Mouse (Mus musculus) gonadal fat pad, adult 2 months (tissue): ENCODE data around the gene Rhog. TPM values are rescaled to one million over a fixed set of nuclear protein-coding genes. Genes with fewer than 3 reads are reported as not detected.

Source experiments
- DNase-seq: peaks from one replicate; pipeline ENCODE4 v3.0.0-alpha.2; 2012; ENCODE audit warnings: low read depth
- polyA plus RNA-seq: library from polyadenylated mRNA; depleted of rRNA; stranded (reverse); fragments of >200 nt; gene quantifications from 2 replicates; pipeline ENCODE4 v1.2.3, GENCODE M21; 2012

Gene Rhog
- polyA plus RNA-seq, 1 experiment = 47.5 TPM

DNA sequence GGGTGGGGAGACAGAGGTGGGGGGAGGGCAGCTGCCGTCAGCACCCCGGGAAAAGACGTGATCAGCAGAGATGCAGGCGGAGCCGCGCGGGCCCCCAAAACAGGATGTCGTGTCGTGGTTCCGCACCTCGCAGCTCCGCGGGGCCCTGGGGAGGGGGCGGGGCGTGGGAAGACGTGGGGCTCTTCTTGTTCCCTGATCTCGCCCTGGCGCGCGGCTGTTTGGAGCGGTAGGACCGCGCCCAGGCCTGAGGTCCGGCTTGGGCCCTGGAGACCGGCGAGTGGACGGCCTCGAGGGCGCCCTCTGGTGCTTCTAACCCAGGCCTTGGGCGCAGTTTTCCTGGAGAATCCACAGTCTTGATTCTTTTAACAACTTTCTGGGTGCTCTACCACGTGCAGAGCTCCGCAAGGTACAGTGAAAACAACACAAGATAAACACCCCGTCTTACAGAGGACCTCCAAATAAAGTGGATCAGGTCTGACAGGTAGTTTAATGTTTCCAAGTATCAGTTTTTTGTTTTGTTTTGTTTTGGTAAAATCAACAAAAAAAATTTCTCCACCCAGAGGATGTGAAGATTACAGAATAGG lies 5.1 kb downstream of the Rhog start:
- DNase-seq = no peak

DNA sequence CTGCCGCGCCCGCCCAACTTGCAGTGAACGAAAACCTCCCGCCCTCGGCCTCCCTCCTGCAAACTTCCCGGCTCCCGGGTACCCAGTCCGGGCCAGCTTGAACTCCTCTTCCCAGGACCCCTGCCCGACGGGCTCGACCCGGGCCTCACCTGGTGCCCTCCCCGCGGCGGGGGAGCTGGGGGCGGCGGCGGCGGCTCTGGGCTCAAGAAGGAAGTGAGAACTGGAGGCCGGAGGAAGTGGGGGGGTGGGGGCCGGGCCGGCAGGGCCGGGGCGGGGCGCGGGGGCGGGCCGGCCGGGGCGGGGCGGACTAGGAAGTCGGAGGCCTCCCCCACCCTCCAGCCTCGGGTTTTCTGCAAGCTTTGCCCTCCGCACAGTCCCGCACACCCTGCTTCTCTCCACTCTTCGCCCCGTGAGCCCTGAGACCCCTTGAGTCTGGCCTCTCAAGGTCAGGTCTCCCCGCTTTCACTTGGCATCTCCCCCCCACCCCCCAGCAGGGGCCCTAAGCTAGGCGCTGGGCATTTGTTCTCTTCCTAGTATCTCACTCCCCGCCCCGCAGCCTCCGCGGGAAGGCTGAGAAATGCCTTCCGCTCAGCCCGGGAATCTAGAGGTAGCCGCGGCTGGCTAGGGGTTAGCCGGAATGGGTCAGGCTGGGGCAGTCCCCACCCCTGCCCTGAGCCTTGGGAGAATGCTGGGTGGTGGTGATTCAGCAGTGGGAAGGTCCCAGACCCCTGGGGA lies 5.8 kb downstream of the Rhog start:
- no peak for DNase-seq

GRCm38 (mm10) chr7:102249531-102249895 lies 6.3 kb downstream of the Rhog start:
- DNase-seq = no peak

- DNase-seq = no peak
Measured at GRCm38 (mm10) chr7:102248691-102249404, 7.0 kb downstream of the Rhog start.

DNA sequence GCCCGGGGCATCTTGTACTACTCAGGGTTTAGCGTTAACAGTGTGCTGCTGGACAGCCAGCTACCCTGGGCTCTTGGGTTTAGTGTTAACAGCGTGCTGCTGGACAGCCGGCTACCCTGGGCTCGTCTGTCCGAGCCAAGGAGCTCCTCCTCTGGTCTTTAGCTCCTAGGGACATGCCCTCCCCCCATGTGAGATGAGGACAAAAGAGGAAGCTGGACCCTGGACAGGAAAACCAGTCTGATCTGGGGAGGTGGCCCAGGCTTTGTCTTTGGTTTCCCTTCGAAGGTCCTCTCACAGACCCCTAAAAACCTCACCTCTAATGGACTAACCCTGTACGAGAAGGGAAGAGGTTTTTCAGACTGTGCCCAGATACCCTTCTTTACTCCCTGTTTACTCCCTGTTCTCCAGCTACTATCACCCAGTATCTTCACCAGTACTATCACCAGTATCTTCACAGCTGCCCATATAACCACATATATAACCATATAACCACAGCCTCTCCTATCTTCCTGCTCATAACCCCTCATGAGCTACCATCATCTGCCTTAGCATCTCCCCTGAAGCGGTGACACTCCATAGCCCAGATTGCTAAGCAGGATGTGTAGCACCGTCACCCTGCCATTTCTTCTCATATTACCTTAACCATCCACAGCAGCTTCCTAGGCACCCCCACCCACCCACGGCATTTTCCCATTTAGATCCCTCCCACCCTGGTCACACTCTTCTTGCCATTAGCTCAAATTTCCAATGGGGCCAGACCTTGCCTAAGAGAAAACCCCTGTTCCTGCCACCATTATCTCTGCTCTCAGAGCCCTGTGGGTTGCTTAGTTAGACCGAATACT lies 8.7 kb downstream of the Rhog start:
- no peak for DNase-seq

- no peak for DNase-seq
Measured at GRCm38 (mm10) chr7:102246265-102246664, 9.6 kb downstream of the Rhog start.

GRCm38 (mm10) chr7:102245775-102246174 lies 10.1 kb downstream of the Rhog start:
- no peak for DNase-seq

DNA sequence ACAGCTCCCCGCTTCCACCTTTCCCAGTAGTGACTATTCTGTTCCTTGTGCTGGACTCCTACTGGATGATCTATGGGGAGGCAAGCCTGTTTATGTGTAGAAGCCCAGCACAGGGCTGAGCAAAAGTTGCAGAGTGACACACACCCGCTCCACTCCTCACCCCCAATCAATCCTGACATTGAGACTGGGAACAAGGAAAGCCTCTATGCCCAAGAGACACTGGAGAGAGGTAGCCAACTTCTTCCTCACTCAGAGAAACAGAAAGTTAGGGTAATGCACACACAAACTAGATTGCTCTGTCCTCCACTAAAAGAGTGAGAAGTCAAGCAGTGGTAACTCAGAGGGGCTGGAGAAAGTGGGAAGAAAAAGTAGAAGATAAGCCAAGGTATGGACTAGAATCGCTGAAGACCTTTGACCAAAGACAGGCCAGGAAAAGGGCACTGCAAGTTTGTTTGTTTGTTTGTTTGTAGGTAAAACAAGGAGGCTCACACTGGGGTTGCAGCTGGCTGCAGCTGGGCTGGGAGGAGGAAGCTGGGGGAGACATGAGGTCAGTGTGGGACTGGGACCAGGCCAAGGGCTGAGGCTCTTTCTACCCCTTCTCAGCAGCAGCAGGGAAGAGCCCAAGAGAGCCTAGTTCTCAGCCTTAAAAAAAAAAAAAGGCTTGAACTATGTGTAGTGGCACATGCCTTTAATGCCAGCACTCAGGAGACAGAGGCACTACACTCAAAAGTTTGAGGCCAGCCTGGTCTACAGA lies 10.9 kb downstream of the Rhog start:
- no peak for DNase-seq

- DNase-seq = no peak
Measured at GRCm38 (mm10) chr7:102243870-102244269, 12.0 kb downstream of the Rhog start.

- no peak for DNase-seq
Measured at GRCm38 (mm10) chr7:102242917-102243316, 12.9 kb downstream of the Rhog start.

DNA sequence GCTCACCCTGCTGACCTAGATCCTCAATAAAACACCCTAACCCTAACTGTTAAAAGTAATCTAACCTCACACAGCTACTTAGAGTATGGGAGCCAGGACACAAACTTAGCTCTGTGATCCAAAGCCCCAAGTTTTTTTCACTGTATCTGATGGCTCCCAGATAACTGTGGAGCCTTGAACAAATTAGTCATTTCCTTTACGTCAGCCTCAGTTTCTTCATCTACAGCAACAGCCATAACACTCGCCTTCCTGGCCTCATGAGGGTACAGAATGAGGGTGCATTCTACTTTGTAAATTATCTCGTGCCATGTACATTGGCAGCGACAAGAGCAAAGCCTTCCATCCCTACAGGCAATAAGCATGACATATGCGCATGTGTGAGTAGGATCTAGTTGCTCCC lies 13.5 kb downstream of the Rhog start:
- DNase-seq = no peak

DNA sequence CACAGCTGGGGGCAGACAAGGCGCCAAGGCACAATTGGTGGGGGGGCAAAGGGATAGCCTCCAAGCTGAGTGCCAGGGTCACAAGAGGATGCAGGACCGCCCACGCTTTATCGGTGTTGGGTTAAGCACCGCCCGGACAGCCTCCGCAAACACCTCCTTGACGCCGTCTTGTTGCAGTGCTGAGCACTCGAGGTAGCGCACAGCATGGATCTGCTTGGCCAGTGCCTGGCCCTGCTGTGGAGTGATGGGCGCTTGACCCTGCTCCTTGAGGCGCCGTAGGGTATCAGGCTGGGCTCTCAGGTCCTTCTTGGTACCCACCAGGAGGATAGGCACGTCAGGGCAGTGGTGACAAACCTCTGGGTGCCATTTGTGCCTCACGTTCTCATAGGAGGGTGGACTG lies 16.3 kb downstream of the Rhog start:
- no peak for DNase-seq

- no peak for DNase-seq
Measured at GRCm38 (mm10) chr7:102238686-102239286, 17.1 kb downstream of the Rhog start.

GRCm38 (mm10) chr7:102233059-102233458 lies 22.8 kb downstream of the Rhog start:
- no peak for DNase-seq

- DNase-seq = no peak
Measured at GRCm38 (mm10) chr7:102229814-102230213, 26.0 kb downstream of the Rhog start.

DNA sequence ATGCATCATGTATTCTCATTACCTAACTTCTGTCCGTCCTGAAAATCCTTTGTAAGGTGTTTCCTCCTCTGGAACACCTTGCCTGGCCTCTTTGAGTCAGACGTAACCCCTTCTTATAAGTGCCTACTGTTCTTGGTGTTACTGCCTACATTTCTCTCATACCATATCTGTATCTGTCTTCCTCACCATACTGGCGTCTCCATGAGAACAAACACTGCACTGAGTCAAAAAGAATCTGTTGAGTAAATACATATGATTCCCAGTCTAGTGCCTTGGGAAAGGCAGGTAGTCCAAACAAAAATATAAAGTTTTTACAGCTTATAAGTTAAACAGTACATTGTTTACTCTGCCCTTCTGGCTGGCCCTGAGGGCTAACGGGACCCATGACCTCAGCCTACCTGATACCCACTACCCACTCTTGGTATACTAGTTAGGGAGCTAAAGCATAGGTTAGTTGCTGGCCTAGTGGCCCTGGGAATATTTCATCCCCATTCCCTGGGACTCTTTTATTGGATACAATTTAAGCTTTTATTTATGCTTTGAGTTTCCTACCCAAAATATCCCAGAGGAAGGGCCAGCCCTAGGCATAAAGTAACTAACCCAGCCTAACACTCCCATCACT lies 27.7 kb downstream of the Rhog start:
- no peak for DNase-seq

DNA sequence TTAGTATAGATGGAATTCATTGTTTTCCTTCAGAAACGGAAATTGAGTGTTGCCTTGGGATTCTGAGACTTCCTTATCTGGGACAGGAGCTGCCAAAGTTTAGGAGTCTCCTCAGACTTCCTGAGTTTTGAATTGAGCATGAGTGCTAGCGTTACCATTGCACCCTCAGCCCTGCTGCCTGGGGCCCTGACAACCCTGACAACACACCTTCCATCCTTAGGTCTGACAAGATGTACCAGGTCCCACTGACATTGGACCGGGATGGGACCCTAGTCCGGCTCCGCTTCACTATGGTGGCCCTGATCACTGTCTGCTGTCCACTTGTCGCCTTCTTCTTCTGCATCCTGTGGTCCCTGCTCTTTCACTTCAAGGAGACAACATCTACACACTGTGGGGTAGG lies 29.8 kb downstream of the Rhog start:
- no peak for DNase-seq

GRCm38 (mm10) chr7:102223883-102224738 lies 31.7 kb downstream of the Rhog start:
- no peak for DNase-seq

DNA sequence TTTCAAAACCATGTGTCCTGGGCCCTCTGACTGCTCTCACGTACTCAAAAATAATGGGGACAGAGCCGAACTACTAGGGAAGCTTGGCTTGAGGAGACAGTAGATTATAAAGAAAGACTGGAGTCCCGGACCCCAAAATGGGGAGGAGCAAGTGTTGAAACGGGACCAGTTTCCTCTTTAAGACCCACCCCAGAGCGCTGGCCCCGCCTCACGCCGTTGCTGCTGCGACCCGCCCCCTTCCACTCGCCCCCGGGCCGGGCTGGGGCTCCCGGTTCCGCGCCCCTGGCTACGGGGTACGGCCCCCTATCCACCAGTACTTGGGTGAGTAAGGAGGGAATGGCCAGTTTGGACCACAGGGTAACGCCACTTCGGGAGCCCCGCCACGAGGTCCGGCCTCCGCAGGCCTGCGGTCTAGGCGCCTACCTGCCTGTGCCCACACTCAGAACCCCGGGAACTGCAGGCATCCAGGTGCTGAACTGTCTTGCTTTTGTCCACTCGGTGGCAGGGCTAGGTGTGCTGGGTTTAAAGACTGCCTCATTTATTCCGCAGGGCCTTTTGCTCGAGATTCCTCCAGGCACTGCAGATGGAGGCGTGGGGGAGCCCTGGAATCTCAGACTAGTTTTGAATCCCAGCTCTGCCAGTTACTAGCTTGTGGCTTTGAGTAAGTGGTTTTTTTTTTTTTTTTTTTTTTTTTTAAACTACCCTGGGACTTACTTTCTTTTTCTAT lies 32.9 kb downstream of the Rhog start:
- DNase-seq = no peak
